Mouse (Mus musculus): ENCODE measurements around the gene Aptx. TPM values are rescaled to one million over a fixed set of nuclear protein-coding genes. Genes with fewer than 3 reads are reported as not detected.

Gene Aptx
- polyA plus RNA-seq, 1 experiment = 4.4 TPM

DNA sequence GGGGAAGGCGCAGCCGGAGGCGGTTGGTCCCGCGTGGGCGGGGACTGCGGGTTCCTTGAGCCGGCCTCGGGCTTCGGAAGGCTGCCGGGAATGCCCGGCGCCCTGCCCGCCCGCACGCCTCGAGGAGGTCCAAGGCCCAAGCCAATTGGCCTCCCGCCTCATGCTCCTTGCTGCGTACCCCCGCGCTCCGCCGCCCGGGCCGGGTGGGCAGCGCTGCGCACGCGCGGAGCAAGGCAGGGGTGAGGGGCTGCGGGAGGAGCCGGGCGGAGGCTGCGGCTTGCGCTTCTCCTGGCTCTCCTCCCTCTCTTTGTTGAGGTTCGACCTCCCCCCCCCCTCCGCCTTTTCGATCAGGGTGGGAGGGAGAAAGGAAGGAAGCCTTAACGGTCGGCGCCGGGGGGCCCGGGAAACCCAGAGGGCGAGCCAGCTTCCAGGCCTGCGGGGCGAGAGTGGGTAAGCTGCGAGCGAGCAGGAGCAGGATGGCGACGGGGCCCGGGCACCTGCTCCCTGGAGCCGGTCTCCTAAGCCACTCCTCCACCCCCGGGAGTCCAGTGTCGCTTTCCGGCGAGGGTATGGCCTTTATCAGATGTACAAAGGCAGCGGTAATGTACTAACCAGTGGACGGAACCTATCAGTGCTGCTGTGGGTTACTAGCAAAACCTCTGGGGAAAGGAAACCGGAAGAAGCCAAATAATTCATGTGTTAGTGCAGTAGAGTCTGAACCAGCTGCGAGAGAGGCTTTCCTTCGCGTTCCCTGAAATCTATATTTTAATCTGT lies 19.9 kb upstream of the Aptx start:
- Histone ChIP-seq H3K27me3 (ENCODE audit: control insufficient read depth, insufficient read depth, low read length) (no peaks in the 10 kb centered on the region), H3K4me1 (ENCODE audit: control insufficient read depth, insufficient read depth, insufficient read length) (peaks cover 2% of the 10 kb centered on the region), H3K36me3 (ENCODE audit: control insufficient read depth, insufficient read depth, low read length) (peaks cover 17% of the 10 kb centered on the region), H3K27ac (ENCODE audit: insufficient read depth, low read length) (peak overlapping the region; percentile 98), H3K4me3 (ENCODE audit: extremely low read depth, insufficient read depth, insufficient read length) (peak overlapping the region; percentile 82)
- under 1% methylated on average over 56 of the region's 62 CpGs for WGBS
- TF ChIP-seq POLR2A (IDR thresholded peaks at IDR 0.05; ENCODE audit: low read depth, low read length) = peak; percentile 15
- TF ChIP-seq CTCF (IDR thresholded peaks at IDR 0.05; ENCODE audit: extremely low read depth, insufficient read depth, insufficient read length, insufficient replicate concordance) = no peak
- DNase-seq (ENCODE audit: low read depth in 1 of 2, low spot score in 2 of 2) = peak; percentile 63 to 64

DNA sequence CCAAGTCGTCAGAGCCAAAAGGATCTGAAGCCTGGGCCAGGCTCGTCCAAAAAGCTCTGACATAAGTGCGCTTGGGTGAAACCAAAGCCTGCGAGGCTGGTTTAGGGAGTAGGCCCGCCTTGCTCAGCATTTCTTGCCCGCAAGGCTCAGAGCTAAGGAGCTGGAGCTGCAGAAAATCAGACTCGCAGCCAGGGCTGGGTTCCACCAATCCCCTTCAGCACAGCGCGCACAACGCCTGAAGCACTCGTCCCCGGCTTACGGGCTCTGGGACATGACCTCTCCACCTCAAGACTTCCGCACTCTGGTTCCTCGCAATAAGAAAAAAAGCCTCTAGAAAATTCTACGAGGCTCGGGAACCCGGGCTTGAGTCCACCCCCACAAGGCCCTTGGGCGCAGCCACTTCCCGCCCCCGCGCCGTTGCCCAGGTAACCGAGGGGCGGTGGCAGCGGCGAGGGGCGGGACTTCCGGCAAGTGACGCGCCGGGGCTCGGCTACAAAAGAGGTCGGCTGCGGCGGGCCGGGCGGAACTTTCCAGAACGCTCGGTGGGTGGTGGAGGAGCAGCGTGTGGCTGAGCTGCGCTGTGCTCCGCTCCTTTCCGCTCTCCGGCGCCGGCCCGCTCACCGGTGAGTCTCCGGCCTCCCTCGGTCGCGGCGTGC lies 19.1 kb upstream of the Aptx start, which contains the start of gene Dnaja1:
Gene Dnaja1 (plus strand): TSS at position 140 of the 656 bp plus-strand sequence.
- H3K36me3 ChIP-seq (ENCODE audit: control insufficient read depth, insufficient read depth, low read length) = peaks cover 13% of the 10 kb centered on the region
- H3K27me3 ChIP-seq (ENCODE audit: control insufficient read depth, insufficient read depth, low read length) = no peaks in the 10 kb centered on the region
- peak within 1 kb of the TSS; percentile 82 for H3K4me3 ChIP-seq (ENCODE audit: extremely low read depth, insufficient read depth, insufficient read length)
- H3K27ac ChIP-seq (ENCODE audit: insufficient read depth, low read length) = peak within 1 kb of the TSS; percentile 98
- peaks cover 2% of the 10 kb centered on the region for H3K4me1 ChIP-seq (ENCODE audit: control insufficient read depth, insufficient read depth, insufficient read length)
- TF ChIP-seq POLR2A (IDR thresholded peaks at IDR 0.05; ENCODE audit: low read depth, low read length) = peak; percentile 96
- TF ChIP-seq CTCF (IDR thresholded peaks at IDR 0.05; ENCODE audit: extremely low read depth, insufficient read depth, insufficient read length, insufficient replicate concordance) = no peak
- peak; percentile 92 to 98 for DNase-seq (ENCODE audit: low read depth in 1 of 2, low spot score in 2 of 2)
- WGBS = 1% methylated on average over 48 of the region's 54 CpGs

DNA sequence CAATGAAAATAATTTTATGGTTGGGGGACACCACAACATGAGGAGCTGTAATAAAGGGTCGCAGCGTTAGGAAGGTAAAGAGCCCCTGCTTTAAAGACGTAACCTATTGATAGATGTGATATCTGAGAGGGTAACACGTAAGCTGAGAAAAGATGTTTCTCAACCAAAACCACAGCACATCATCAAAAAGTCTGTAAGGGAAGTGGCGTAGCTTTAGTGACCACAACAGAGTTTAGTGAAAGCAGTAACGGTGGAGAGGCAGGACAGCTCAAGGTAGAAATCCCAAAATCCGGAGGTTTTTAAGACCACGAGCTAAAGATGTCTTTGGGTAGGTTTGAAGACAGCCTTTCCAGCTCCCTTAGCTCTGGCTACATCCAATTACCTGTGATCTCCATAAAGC lies 17.9 kb upstream of the Aptx start:
- H3K4me3 ChIP-seq (ENCODE audit: extremely low read depth, insufficient read depth, insufficient read length) = no peak overlapping the region
- H3K27ac ChIP-seq (ENCODE audit: insufficient read depth, low read length) = peak overlapping the region; percentile 61; the same call in 1 of the 2 replicates
- peaks cover 6% of the 10 kb centered on the region for H3K36me3 ChIP-seq (ENCODE audit: control insufficient read depth, insufficient read depth, low read length)
- H3K27me3 ChIP-seq (ENCODE audit: control insufficient read depth, insufficient read depth, low read length) = no peaks in the 10 kb centered on the region
- peak in 1 of 2 experiments; percentile 63 for DNase-seq (ENCODE audit: low read depth in 1 of 2, low spot score in 2 of 2)
- TF ChIP-seq POLR2A (IDR thresholded peaks at IDR 0.05; ENCODE audit: low read depth, low read length) = no peak
- no peak for TF ChIP-seq CTCF (IDR thresholded peaks at IDR 0.05; ENCODE audit: extremely low read depth, insufficient read depth, insufficient read length, insufficient replicate concordance)
- WGBS = 43% methylated on average over 8 of the region's 8 CpGs
- H3K4me1 ChIP-seq (ENCODE audit: control insufficient read depth, insufficient read depth, insufficient read length) = peaks cover 2% of the 10 kb centered on the region

DNA sequence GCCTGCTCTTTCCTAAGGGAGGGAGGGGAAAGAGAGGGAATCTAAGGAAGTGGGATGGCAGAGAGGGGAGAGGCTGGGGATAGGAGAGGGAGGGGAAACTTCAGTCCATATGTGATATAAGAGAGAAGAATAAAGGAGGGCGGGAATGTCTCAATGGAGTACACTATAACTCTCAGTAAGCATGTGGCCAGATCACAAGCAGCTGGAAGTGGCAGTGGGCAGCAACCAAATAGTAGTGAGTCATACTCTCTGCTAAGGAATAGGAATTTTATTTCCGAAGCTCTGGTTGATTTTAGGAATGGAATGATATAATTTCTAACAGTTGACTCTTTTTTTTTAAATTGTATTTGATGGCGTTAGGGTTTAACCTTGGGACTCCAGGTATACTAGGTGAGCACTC lies 14.1 kb upstream of the Aptx start:
- H3K36me3 ChIP-seq (ENCODE audit: control insufficient read depth, insufficient read depth, low read length) = no peaks in the 10 kb centered on the region
- DNase-seq (ENCODE audit: low read depth in 1 of 2, low spot score in 2 of 2) = no peak
- 96% methylated on average over 3 of the region's 3 CpGs for WGBS
- H3K27ac ChIP-seq (ENCODE audit: insufficient read depth, low read length) = no peak overlapping the region
- no peak overlapping the region for H3K4me3 ChIP-seq (ENCODE audit: extremely low read depth, insufficient read depth, insufficient read length)
- TF ChIP-seq CTCF (IDR thresholded peaks at IDR 0.05; ENCODE audit: extremely low read depth, insufficient read depth, insufficient read length, insufficient replicate concordance) (no peak), POLR2A (IDR thresholded peaks at IDR 0.05; ENCODE audit: low read depth, low read length) (no peak)
- H3K4me1 ChIP-seq (ENCODE audit: control insufficient read depth, insufficient read depth, insufficient read length) = no peaks in the 10 kb centered on the region; the same call in 1 of the 2 replicates
- no peaks in the 10 kb centered on the region for H3K27me3 ChIP-seq (ENCODE audit: control insufficient read depth, insufficient read depth, low read length)

DNA sequence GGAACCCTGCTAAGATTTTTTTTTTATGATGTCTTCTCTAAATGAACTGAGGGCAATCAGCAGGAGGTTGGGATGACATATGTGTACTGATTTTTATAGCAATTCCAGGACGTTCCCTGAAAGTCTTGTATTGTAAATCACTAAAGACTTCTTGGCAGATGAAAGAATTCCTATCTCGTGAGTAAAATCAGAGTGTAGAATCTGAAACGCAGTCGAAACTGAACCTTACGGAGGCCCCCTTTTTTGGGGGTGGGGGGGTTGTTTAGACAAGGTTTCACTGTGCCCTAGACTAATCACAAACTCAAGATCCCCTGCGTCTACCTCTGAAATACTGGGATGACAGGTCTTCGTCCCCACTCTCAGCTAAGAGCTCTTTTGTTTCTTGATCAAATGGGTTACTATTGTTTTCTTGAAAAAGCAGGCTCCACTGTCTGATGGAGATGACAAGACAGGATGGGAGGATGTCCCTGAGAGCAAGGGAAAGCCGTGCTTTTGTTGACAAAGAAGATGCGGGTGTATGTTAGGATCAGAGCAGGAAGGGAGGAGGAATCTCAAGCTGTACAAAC lies 799 bp upstream of the Aptx start:
- no peak for DNase-seq (ENCODE audit: low read depth in 1 of 2, low spot score in 2 of 2)
- Histone ChIP-seq H3K36me3 (ENCODE audit: control insufficient read depth, insufficient read depth, low read length) (no peaks in the 10 kb centered on the region), H3K4me1 (ENCODE audit: control insufficient read depth, insufficient read depth, insufficient read length) (no peaks in the 10 kb centered on the region), H3K4me3 (ENCODE audit: extremely low read depth, insufficient read depth, insufficient read length) (no peak overlapping the region; the same call in 1 of the 2 replicates), H3K27ac (ENCODE audit: insufficient read depth, low read length) (peak overlapping the region; percentile 100), H3K27me3 (ENCODE audit: control insufficient read depth, insufficient read depth, low read length) (no peaks in the 10 kb centered on the region)
- WGBS = 42% methylated on average over 9 of the region's 9 CpGs
- TF ChIP-seq CTCF (IDR thresholded peaks at IDR 0.05; ENCODE audit: extremely low read depth, insufficient read depth, insufficient read length, insufficient replicate concordance) (no peak), POLR2A (IDR thresholded peaks at IDR 0.05; ENCODE audit: low read depth, low read length) (no peak)

DNA sequence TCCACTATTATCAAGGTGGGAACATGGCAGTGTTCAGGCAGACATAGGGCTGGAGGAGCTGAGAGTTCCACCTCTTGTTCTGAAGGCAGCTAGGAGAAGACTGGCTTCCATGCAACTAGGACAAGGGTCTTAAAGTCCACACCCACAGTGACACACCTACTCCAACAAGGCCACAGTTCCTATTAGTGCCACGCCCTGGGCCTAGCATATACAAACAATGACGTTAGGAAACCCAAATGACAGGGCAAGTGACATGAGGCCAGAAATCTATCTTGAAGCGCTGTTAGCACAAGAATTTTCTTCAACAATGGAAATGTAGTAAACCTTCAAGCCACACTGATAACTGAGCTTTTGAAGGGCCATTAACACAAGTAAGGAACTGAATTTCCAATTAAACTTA lies 1.2 kb downstream of the Aptx start:
- Histone ChIP-seq H3K36me3 (ENCODE audit: control insufficient read depth, insufficient read depth, low read length) (0 out of 2 replicates have a peak, but pooled peaks cover 1% of the 10 kb centered on the region), H3K4me1 (ENCODE audit: control insufficient read depth, insufficient read depth, insufficient read length) (no peaks in the 10 kb centered on the region), H3K4me3 (ENCODE audit: extremely low read depth, insufficient read depth, insufficient read length) (no peak overlapping the region), H3K27me3 (ENCODE audit: control insufficient read depth, insufficient read depth, low read length) (no peaks in the 10 kb centered on the region), H3K27ac (ENCODE audit: insufficient read depth, low read length) (no peak overlapping the region)
- TF ChIP-seq CTCF (IDR thresholded peaks at IDR 0.05; ENCODE audit: extremely low read depth, insufficient read depth, insufficient read length, insufficient replicate concordance) (no peak), POLR2A (IDR thresholded peaks at IDR 0.05; ENCODE audit: low read depth, low read length) (no peak)
- no peak for DNase-seq (ENCODE audit: low read depth in 1 of 2, low spot score in 2 of 2)
- WGBS = 89% methylated on average over 3 of the region's 3 CpGs

Data from spleen, adult 2 months (tissue).